Mouse (Mus musculus) A20 (cell line): ENCODE measurements at regions not wholly inside any gene's neighbourhood (a gene's known extent, or its start where the extent isn't known, plus 50 kb on each side); places are given as distances from the start of the nearest gene placed in this dataset.

Experiments used
- DNase-seq: peaks from one replicate; pipeline ENCODE4 v3.0.0-alpha.2; 2011; ENCODE audit warnings: low read depth, low spot score

GRCm38 (mm10) chr3:150109561-150109960 lies 1119.2 kb upstream of the Adgrl2 start:
- no peak for DNase-seq

GRCm38 (mm10) chr3:150112231-150112630 lies 1121.9 kb upstream of the Adgrl2 start:
- no peak for DNase-seq

- no peak for DNase-seq
Measured at GRCm38 (mm10) chr3:150119866-150120265, 1129.5 kb upstream of the Adgrl2 start.

- no peak for DNase-seq
Measured at GRCm38 (mm10) chr3:150146635-150147034, 1156.3 kb upstream of the Adgrl2 start.

GRCm38 (mm10) chr3:150151152-150151822 lies 1160.9 kb upstream of the Adgrl2 start:
- no peak for DNase-seq

- DNase-seq: no peak
Measured at GRCm38 (mm10) chr3:150151823-150152158, 1161.4 kb upstream of the Adgrl2 start.

GRCm38 (mm10) chr3:150152893-150153292 lies 1162.5 kb upstream of the Adgrl2 start:
- no peak for DNase-seq

- no peak for DNase-seq
Measured at GRCm38 (mm10) chr3:150185807-150186206, 1195.5 kb upstream of the Adgrl2 start.

GRCm38 (mm10) chr3:150193132-150193531 lies 1202.8 kb upstream of the Adgrl2 start:
- no peak for DNase-seq

GRCm38 (mm10) chr3:150198492-150198891 lies 1208.1 kb upstream of the Adgrl2 start:
- no peak for DNase-seq

GRCm38 (mm10) chr3:150205902-150206301 lies 1215.5 kb upstream of the Adgrl2 start:
- no peak for DNase-seq

GRCm38 (mm10) chr3:150233279-150233678 lies 1204.4 kb upstream of the Adgrl4 start:
- DNase-seq: no peak

GRCm38 (mm10) chr3:150236946-150237600 lies 1200.6 kb upstream of the Adgrl4 start:
- DNase-seq: no peak

GRCm38 (mm10) chr3:150275038-150275437 lies 1162.6 kb upstream of the Adgrl4 start:
- DNase-seq: no peak

- no peak for DNase-seq
Measured at GRCm38 (mm10) chr3:150296057-150296710, 1141.5 kb upstream of the Adgrl4 start.

- DNase-seq: no peak
Measured at GRCm38 (mm10) chr3:150328811-150329210, 1108.9 kb upstream of the Adgrl4 start.

- no peak for DNase-seq
Measured at GRCm38 (mm10) chr3:150352139-150352725, 1085.5 kb upstream of the Adgrl4 start.

- no peak for DNase-seq
Measured at GRCm38 (mm10) chr3:150365766-150366165, 1071.9 kb upstream of the Adgrl4 start.

GRCm38 (mm10) chr3:150384996-150385627 lies 1052.6 kb upstream of the Adgrl4 start:
- peak; percentile 70 for DNase-seq

- DNase-seq: no peak
Measured at GRCm38 (mm10) chr3:150401694-150402301, 1035.9 kb upstream of the Adgrl4 start.

GRCm38 (mm10) chr3:150406086-150406485 lies 1031.6 kb upstream of the Adgrl4 start:
- DNase-seq: no peak

- DNase-seq: no peak
Measured at GRCm38 (mm10) chr3:150415277-150415676, 1022.4 kb upstream of the Adgrl4 start.
